Mouse (Mus musculus): ENCODE measurements at regions not wholly inside any gene's neighbourhood (a gene's known extent, or its start where the extent isn't known, plus 50 kb on each side); places are given as distances from the start of the nearest gene placed in this dataset.

DNA sequence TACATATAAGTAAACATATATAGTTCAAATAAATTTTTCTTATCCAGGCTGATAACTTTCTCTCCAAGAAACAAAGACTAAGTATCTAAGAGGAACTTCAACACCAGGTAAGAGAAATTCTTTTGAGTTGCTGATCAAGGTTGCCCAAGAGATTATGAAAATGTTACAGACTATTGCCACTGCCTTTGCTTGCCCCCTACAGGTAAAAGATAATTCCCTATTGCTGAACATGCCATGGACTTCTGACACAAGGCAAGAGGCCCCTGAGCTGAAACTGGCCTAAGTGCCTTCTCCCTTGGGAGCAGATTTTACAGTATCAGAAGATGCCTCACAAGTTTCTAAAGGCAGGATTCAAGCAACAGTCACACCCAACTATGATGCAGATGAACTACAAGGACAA is 2914.2 kb upstream of the Gm6569 start:
- peak; percentile 26 for DNase-seq (ENCODE audit: low read depth)
- no peak for TF ChIP-seq CTCF (IDR thresholded peaks at IDR 0.05; ENCODE audit: borderline replicate concordance, extremely low read depth, insufficient read depth, insufficient read length)
- no peak for TF ChIP-seq POLR2A (IDR thresholded peaks at IDR 0.05; ENCODE audit: borderline replicate concordance, extremely low read depth, insufficient read depth, insufficient read length, poor library complexity, severe bottlenecking)

DNA sequence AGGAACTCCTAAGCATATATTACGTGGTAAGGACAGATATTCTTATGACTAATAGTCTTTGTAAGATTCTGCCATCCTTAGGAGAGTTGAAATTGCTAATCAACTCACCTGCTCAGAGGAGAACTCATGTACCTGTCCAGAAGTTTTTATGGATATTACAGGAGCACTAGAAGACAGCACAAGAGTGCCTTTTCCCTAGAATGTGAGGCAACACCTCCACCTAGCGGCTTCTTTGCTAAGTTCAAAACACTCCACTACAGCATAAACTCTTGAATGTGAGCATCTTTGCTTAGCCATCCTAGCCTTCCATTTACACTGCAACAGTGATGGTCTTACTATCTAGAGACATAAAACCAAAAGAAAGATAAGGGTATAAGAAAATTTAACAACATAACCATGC is 2913.5 kb upstream of the Gm6569 start:
- no peak for TF ChIP-seq POLR2A (IDR thresholded peaks at IDR 0.05; ENCODE audit: borderline replicate concordance, extremely low read depth, insufficient read depth, insufficient read length, poor library complexity, severe bottlenecking)
- TF ChIP-seq CTCF (IDR thresholded peaks at IDR 0.05; ENCODE audit: borderline replicate concordance, extremely low read depth, insufficient read depth, insufficient read length): peak; percentile 74
- peak; percentile 92 for DNase-seq (ENCODE audit: low read depth)
